Mouse (Mus musculus): Measurements from ENCODE around the gene Cenpo. TPM values are rescaled to one million over a fixed set of nuclear protein-coding genes. Genes with fewer than 3 reads are reported as not detected.
A peak's percentile ranks its signal among the peaks of the same experiment; 100 is the strongest.

Gene Cenpo
- total and polyA plus RNA-seq, 3 experiments: 29.2 to 35.5 TPM; not detected in 1

DNA sequence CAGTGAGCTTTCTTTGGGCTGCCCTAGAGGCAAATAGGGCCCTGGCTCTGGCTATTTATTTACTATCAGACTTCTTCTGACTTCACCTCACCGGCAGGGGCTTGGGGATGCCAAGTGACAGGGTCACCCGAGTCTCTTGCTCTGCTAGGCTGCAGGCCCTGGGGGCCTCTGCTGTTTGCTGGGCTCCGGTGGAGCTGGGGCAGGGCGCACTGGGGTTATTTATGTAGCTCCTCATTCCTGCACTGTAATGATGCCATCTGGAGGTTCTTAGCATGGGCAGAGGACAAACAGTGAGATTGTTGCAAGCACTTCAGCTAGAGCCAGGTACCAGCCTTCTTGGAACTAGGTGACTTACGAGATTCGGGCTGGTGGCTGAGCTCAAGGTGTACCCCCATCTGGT lies 41.6 kb downstream of the Cenpo start:
- H3K27me3 ChIP-seq (ENCODE audit: control insufficient read depth in 1 of 2, insufficient read depth in 2 of 2, low read length in 2 of 2): no peaks in the 10 kb centered on the region
- TF ChIP-seq CTCF (IDR thresholded peaks at IDR 0.05 in 2 of 3, conservative IDR thresholded peaks at IDR 0.05 in 1 of 3; ENCODE audit: control insufficient read depth in 1 of 3, insufficient read depth in 1 of 3, low read depth in 2 of 3, low read length in 3 of 3, poor library complexity in 1 of 3, severe bottlenecking in 1 of 3) (no peak), CHD1 (IDR thresholded peaks at IDR 0.05; ENCODE audit: low read depth, low read length) (no peak), RCOR1 (IDR thresholded peaks at IDR 0.05; ENCODE audit: low read depth, low read length) (no peak)
- H3K4me1 ChIP-seq (ENCODE audit: control insufficient read depth in 1 of 2, insufficient read depth in 2 of 2, low read length in 2 of 2): peaks cover 0 to 11% of the 10 kb centered on the region in 2 experiments; a peak in 1 of 4 replicates
- no peaks in the 10 kb centered on the region for H3K9me3 ChIP-seq (replicated peaks; ENCODE audit: insufficient read depth, low read length)
- no peak overlapping the region for H3K4me3 ChIP-seq (ENCODE audit: control insufficient read depth in 1 of 2, insufficient read depth in 1 of 2, low read depth in 2 of 2, low read length in 2 of 2)
- H3K79me2 ChIP-seq (ENCODE audit: control insufficient read depth, insufficient read depth, low read length, poor library complexity): no peaks in the 10 kb centered on the region
- DNase-seq (ENCODE audit: low read depth, low spot score): no peak
- H3K9ac ChIP-seq (ENCODE audit: control insufficient read depth, low read depth, low read length, poor library complexity, severe bottlenecking): no peak overlapping the region
- no peak overlapping the region for H3K27ac ChIP-seq (ENCODE audit: control insufficient read depth, low read depth, low read length)
- peaks cover 0 to 3% of the 10 kb centered on the region in 2 experiments; a peak in 2 of 4 replicates for H3K36me3 ChIP-seq (ENCODE audit: control insufficient read depth in 1 of 2, insufficient read depth in 2 of 2, low read length in 2 of 2)

DNA sequence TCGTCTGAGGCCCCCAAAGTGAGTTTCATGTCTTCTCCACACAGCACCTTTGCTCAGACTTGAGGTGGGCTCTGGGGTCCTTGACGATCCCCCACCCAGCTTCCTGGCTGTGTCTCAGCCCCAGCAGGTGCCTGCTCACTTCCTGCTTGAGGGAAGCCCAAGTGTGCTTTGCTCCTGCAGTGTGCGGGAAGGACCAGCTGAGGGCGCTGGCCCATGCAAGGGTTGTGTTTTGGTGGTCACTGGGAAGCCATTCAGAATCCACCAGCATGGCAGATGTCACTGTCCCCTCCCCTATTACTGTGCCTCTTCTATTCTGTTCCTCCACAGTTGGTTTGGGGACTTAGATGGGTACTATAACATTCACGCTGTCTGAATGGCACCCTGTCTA lies 45.0 kb downstream of the Cenpo start:
- peaks cover 0 to 11% of the 10 kb centered on the region in 2 experiments; a peak in 1 of 4 replicates for H3K4me1 ChIP-seq (ENCODE audit: control insufficient read depth in 1 of 2, insufficient read depth in 2 of 2, low read length in 2 of 2)
- TF ChIP-seq ELF1 (IDR thresholded peaks at IDR 0.05; ENCODE audit: low read depth, low read length): peak; percentile 74
- no peak for TF ChIP-seq POLR2AphosphoS2 (IDR thresholded peaks at IDR 0.05; ENCODE audit: low read length)
- TF ChIP-seq MXI1 (IDR thresholded peaks at IDR 0.05; ENCODE audit: low read depth, low read length): no peak
- TF ChIP-seq MYC (IDR thresholded peaks at IDR 0.05; ENCODE audit: low read depth, low read length): no peak
- TF ChIP-seq GATA1 (IDR thresholded peaks at IDR 0.05; ENCODE audit: low read depth, low read length): no peak
- no peak for TF ChIP-seq USF1 (IDR thresholded peaks at IDR 0.05; ENCODE audit: low read depth, low read length)
- TF ChIP-seq TCF12 (IDR thresholded peaks at IDR 0.05; ENCODE audit: low read depth, low read length): no peak
- TF ChIP-seq RAD21 (IDR thresholded peaks at IDR 0.05; ENCODE audit: low read depth, low read length): peak; percentile 45
- TF ChIP-seq KAT2A (conservative IDR thresholded peaks at IDR 0.05; ENCODE audit: low read depth, low read length): no peak
- peak; percentile 40; the same call in 1 of the 2 replicates for TF ChIP-seq ZC3H11A (IDR thresholded peaks at IDR 0.05; ENCODE audit: low read depth, low read length)
- TF ChIP-seq E2F4 (IDR thresholded peaks at IDR 0.05; ENCODE audit: borderline replicate concordance, low read depth, low read length): no peak
- no peak for TF ChIP-seq TAL1 (IDR thresholded peaks at IDR 0.05; ENCODE audit: low read length)
- no peak for TF ChIP-seq MAX (IDR thresholded peaks at IDR 0.05; ENCODE audit: low read length)
- no peak for TF ChIP-seq RCOR1 (IDR thresholded peaks at IDR 0.05; ENCODE audit: low read depth, low read length)
- TF ChIP-seq POLR2A (IDR thresholded peaks at IDR 0.05; ENCODE audit: control insufficient read depth in 1 of 2, insufficient read depth in 1 of 2, low read depth in 1 of 2, low read length in 2 of 2, poor library complexity in 1 of 2): no peak
- no peak for TF ChIP-seq MEF2A (IDR thresholded peaks at IDR 0.05; ENCODE audit: extremely low read depth, insufficient replicate concordance, low read depth, low read length, poor library complexity, severe bottlenecking)
- 0 out of 2 replicates have a peak, but pooled peaks have one; percentile 20 for TF ChIP-seq HCFC1 (IDR thresholded peaks at IDR 0.05; ENCODE audit: low read depth, low read length)
- TF ChIP-seq TBP (IDR thresholded peaks at IDR 0.05; ENCODE audit: low read depth, low read length): no peak
- TF ChIP-seq ZKSCAN1 (IDR thresholded peaks at IDR 0.05; ENCODE audit: low read depth, low read length): no peak
- peak; percentile 45 for TF ChIP-seq SMC3 (IDR thresholded peaks at IDR 0.05; ENCODE audit: low read depth, low read length)
- TF ChIP-seq JUND (IDR thresholded peaks at IDR 0.05; ENCODE audit: low read depth, low read length): no peak
- TF ChIP-seq USF2 (IDR thresholded peaks at IDR 0.05; ENCODE audit: borderline replicate concordance in 1 of 2, insufficient read depth in 1 of 2, low read depth in 1 of 2, low read length in 2 of 2): no peak
- TF ChIP-seq EP300 (IDR thresholded peaks at IDR 0.05; ENCODE audit: low read depth in 1 of 2, low read length in 2 of 2): no peak
- no peak for TF ChIP-seq ETS1 (IDR thresholded peaks at IDR 0.05; ENCODE audit: low read depth, low read length)
- TF ChIP-seq SIN3A (IDR thresholded peaks at IDR 0.05; ENCODE audit: low read length): no peak
- no peak for TF ChIP-seq ZMIZ1 (IDR thresholded peaks at IDR 0.05; ENCODE audit: low read depth, low read length)
- no peak for TF ChIP-seq MAZ (IDR thresholded peaks at IDR 0.05; ENCODE audit: low read depth, low read length)
- TF ChIP-seq CTCF (IDR thresholded peaks at IDR 0.05 in 2 of 3, conservative IDR thresholded peaks at IDR 0.05 in 1 of 3; ENCODE audit: control insufficient read depth in 1 of 3, insufficient read depth in 1 of 3, low read depth in 2 of 3, low read length in 3 of 3, poor library complexity in 1 of 3, severe bottlenecking in 1 of 3): peak; percentile 72 to 78 (median 75)
- peak; percentile 72 for DNase-seq (ENCODE audit: low read depth, low spot score)

More for the DNA sequence above, 45.0 kb downstream of the Cenpo start:
- Histone ChIP-seq H3K9me3 (replicated peaks; ENCODE audit: insufficient read depth, low read length) (no peaks in the 10 kb centered on the region), H3K27ac (ENCODE audit: control insufficient read depth, low read depth, low read length) (no peak overlapping the region), H3K27me3 (ENCODE audit: control insufficient read depth in 1 of 2, insufficient read depth in 2 of 2, low read length in 2 of 2) (no peaks in the 10 kb centered on the region), H3K9ac (ENCODE audit: control insufficient read depth, low read depth, low read length, poor library complexity, severe bottlenecking) (peak overlapping the region; percentile 11; the same call in 1 of the 2 replicates), H3K79me2 (ENCODE audit: control insufficient read depth, insufficient read depth, low read length, poor library complexity) (no peaks in the 10 kb centered on the region), H3K36me3 (ENCODE audit: control insufficient read depth in 1 of 2, insufficient read depth in 2 of 2, low read length in 2 of 2) (peaks cover 0 to 3% of the 10 kb centered on the region in 2 experiments; a peak in 2 of 4 replicates), H3K4me3 (ENCODE audit: control insufficient read depth in 1 of 2, insufficient read depth in 1 of 2, low read depth in 2 of 2, low read length in 2 of 2) (no peak overlapping the region)

Measured in MEL (cell line).